Mouse (Mus musculus): ENCODE data around the gene 5730455P16Rik. TPM values are rescaled to one million over a fixed set of nuclear protein-coding genes. Genes with fewer than 3 reads are reported as not detected.
"Not testable (repeated sequence)": the region's sequence is repeated elsewhere in the genome, so short reads cannot be mapped to it uniquely, and the experiment has no call there.

Gene 5730455P16Rik
- polyA plus RNA-seq, 1 experiment from 2014 or later: 22.2 TPM

GRCm38 (mm10) chr11:80417085-80417484, 39.3 kb upstream of the 5730455P16Rik start:
- no peaks in the 10 kb centered on the region for H3K4me1 ChIP-seq (ENCODE audit: control insufficient read depth, insufficient read depth, low read length)
- no peak overlapping the region for H3K27ac ChIP-seq (ENCODE audit: low read length)
- 0 out of 2 replicates have a peak, but pooled peaks cover 6% of the 10 kb centered on the region for H3K9me3 ChIP-seq (ENCODE audit: control insufficient read depth, low read depth, low read length)
- no peaks in the 10 kb centered on the region for H3K27me3 ChIP-seq (ENCODE audit: control insufficient read depth, insufficient read depth, low read length)
- H3K36me3 ChIP-seq (ENCODE audit: control insufficient read depth, insufficient read depth, low read length): no peaks in the 10 kb centered on the region
- no peak overlapping the region for H3K4me2 ChIP-seq (replicated peaks; ENCODE audit: low read depth, low read length)
- whole genome bisulfite sequencing: 91% methylated on average over 5 of the region's 5 CpGs
- H3K9ac ChIP-seq (replicated peaks; ENCODE audit: low read depth, low read length): no peak overlapping the region
- no peak for ATAC-seq (ENCODE audit: insufficient number of reproducible peaks, insufficient read depth, low FRiP score, low read depth)
- H3K4me3 ChIP-seq (ENCODE audit: low read depth, low read length): no peak overlapping the region

GRCm38 (mm10) chr11:80410377-80410776, 32.5 kb upstream of the 5730455P16Rik start:
- Histone ChIP-seq H3K27ac (ENCODE audit: low read length) (no peak overlapping the region), H3K9ac (replicated peaks; ENCODE audit: low read depth, low read length) (no peak overlapping the region), H3K4me3 (ENCODE audit: low read depth, low read length) (no peak overlapping the region), H3K27me3 (ENCODE audit: control insufficient read depth, insufficient read depth, low read length) (no peaks in the 10 kb centered on the region), H3K4me1 (ENCODE audit: control insufficient read depth, insufficient read depth, low read length) (no peaks in the 10 kb centered on the region), H3K9me3 (ENCODE audit: control insufficient read depth, low read depth, low read length) (no peaks in the 10 kb centered on the region), H3K4me2 (replicated peaks; ENCODE audit: low read depth, low read length) (no peak overlapping the region), H3K36me3 (ENCODE audit: control insufficient read depth, insufficient read depth, low read length) (peaks cover 26% of the 10 kb centered on the region)
- no peak for ATAC-seq (ENCODE audit: insufficient number of reproducible peaks, insufficient read depth, low FRiP score, low read depth)
- 89% methylated on average over 2 of the region's 2 CpGs for WGBS

- peaks cover 39% of the 10 kb centered on the region for H3K36me3 ChIP-seq (ENCODE audit: control insufficient read depth, insufficient read depth, low read length)
- H3K4me3 ChIP-seq (ENCODE audit: low read depth, low read length); H3K9me3 ChIP-seq (ENCODE audit: control insufficient read depth, low read depth, low read length); H3K27me3 ChIP-seq (ENCODE audit: control insufficient read depth, insufficient read depth, low read length); H3K4me1 ChIP-seq (ENCODE audit: control insufficient read depth, insufficient read depth, low read length); H3K9ac ChIP-seq (replicated peaks; ENCODE audit: low read depth, low read length); H3K27ac ChIP-seq (ENCODE audit: low read length); H3K4me2 ChIP-seq (replicated peaks; ENCODE audit: low read depth, low read length); ATAC-seq (ENCODE audit: insufficient number of reproducible peaks, insufficient read depth, low FRiP score, low read depth): not testable (repeated sequence)
- 97% methylated on average over 6 of the region's 6 CpGs for WGBS
Observed at GRCm38 (mm10) chr11:80407878-80408277, 30.0 kb upstream of the 5730455P16Rik start.

DNA sequence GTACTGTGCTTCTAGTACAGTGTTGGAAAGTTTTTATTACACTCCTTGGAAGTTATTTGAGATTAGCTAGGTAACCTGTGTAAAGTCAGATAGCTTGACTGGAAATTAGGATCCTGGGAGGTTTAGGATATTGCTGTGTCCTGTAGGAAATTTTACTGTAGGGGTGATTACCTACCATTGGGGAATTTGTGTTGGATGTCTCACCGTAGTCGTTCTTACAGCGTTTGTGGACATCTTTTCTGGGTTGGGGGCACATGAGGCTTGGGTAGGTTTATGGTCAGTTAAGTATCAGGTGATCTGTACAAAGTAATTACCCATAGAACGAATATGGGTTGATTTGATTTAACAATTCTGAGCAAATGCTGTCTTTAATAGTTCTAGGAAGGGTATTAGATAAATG, 18.8 kb upstream of the 5730455P16Rik start:
- peaks cover 63% of the 10 kb centered on the region for H3K36me3 ChIP-seq (ENCODE audit: control insufficient read depth, insufficient read depth, low read length)
- WGBS: 87% methylated on average over 4 of the region's 4 CpGs
- H3K9me3 ChIP-seq (ENCODE audit: control insufficient read depth, low read depth, low read length): no peaks in the 10 kb centered on the region
- H3K4me2 ChIP-seq (replicated peaks; ENCODE audit: low read depth, low read length): no peak overlapping the region
- no peak overlapping the region for H3K4me3 ChIP-seq (ENCODE audit: low read depth, low read length)
- H3K27ac ChIP-seq (ENCODE audit: low read length): no peak overlapping the region
- no peaks in the 10 kb centered on the region for H3K27me3 ChIP-seq (ENCODE audit: control insufficient read depth, insufficient read depth, low read length)
- ATAC-seq (ENCODE audit: insufficient number of reproducible peaks, insufficient read depth, low FRiP score, low read depth): no peak
- no peak overlapping the region for H3K9ac ChIP-seq (replicated peaks; ENCODE audit: low read depth, low read length)
- no peaks in the 10 kb centered on the region for H3K4me1 ChIP-seq (ENCODE audit: control insufficient read depth, insufficient read depth, low read length)

- no peak overlapping the region for H3K27ac ChIP-seq (ENCODE audit: low read length)
- H3K4me2 ChIP-seq (replicated peaks; ENCODE audit: low read depth, low read length): no peak overlapping the region
- 88% methylated on average over 3 of the region's 3 CpGs for WGBS
- no peak overlapping the region for H3K4me3 ChIP-seq (ENCODE audit: low read depth, low read length)
- H3K9ac ChIP-seq (replicated peaks; ENCODE audit: low read depth, low read length): no peak overlapping the region
- H3K36me3 ChIP-seq (ENCODE audit: control insufficient read depth, insufficient read depth, low read length): peaks cover 66% of the 10 kb centered on the region
- no peaks in the 10 kb centered on the region for H3K27me3 ChIP-seq (ENCODE audit: control insufficient read depth, insufficient read depth, low read length)
- ATAC-seq (ENCODE audit: insufficient number of reproducible peaks, insufficient read depth, low FRiP score, low read depth): no peak
- no peaks in the 10 kb centered on the region for H3K9me3 ChIP-seq (ENCODE audit: control insufficient read depth, low read depth, low read length)
- no peaks in the 10 kb centered on the region for H3K4me1 ChIP-seq (ENCODE audit: control insufficient read depth, insufficient read depth, low read length)
Observed at GRCm38 (mm10) chr11:80395930-80396329, 18.1 kb upstream of the 5730455P16Rik start.

- 92% methylated on average over 2 of the region's 2 CpGs for WGBS
- no peak for ATAC-seq (ENCODE audit: insufficient number of reproducible peaks, insufficient read depth, low FRiP score, low read depth)
- H3K36me3 ChIP-seq (ENCODE audit: control insufficient read depth, insufficient read depth, low read length): peaks cover 83% of the 10 kb centered on the region
Observed at GRCm38 (mm10) chr11:80391407-80392120, 13.7 kb upstream of the 5730455P16Rik start.

GRCm38 (mm10) chr11:80389885-80390284, 12.1 kb upstream of the 5730455P16Rik start:
- Histone ChIP-seq H3K4me1 (ENCODE audit: control insufficient read depth, insufficient read depth, low read length) (peaks cover 8% of the 10 kb centered on the region; the same call in 1 of the 2 replicates), H3K4me3 (ENCODE audit: low read depth, low read length) (no peak overlapping the region), H3K4me2 (replicated peaks; ENCODE audit: low read depth, low read length) (no peak overlapping the region), H3K9ac (replicated peaks; ENCODE audit: low read depth, low read length) (no peak overlapping the region), H3K36me3 (ENCODE audit: control insufficient read depth, insufficient read depth, low read length) (peaks cover 70% of the 10 kb centered on the region), H3K27me3 (ENCODE audit: control insufficient read depth, insufficient read depth, low read length) (no peaks in the 10 kb centered on the region), H3K27ac (ENCODE audit: low read length) (no peak overlapping the region), H3K9me3 (ENCODE audit: control insufficient read depth, low read depth, low read length) (no peaks in the 10 kb centered on the region)
- WGBS: 87% methylated on average over 1 of the region's 1 CpGs
- no peak for ATAC-seq (ENCODE audit: insufficient number of reproducible peaks, insufficient read depth, low FRiP score, low read depth)

More at GRCm38 (mm10) chr11:80391407-80392120, 13.7 kb upstream of the 5730455P16Rik start:
- Histone ChIP-seq H3K27me3 (ENCODE audit: control insufficient read depth, insufficient read depth, low read length) (no peaks in the 10 kb centered on the region), H3K27ac (ENCODE audit: low read length) (no peak overlapping the region), H3K4me1 (ENCODE audit: control insufficient read depth, insufficient read depth, low read length) (no peaks in the 10 kb centered on the region), H3K4me2 (replicated peaks; ENCODE audit: low read depth, low read length) (no peak overlapping the region), H3K9ac (replicated peaks; ENCODE audit: low read depth, low read length) (no peak overlapping the region), H3K9me3 (ENCODE audit: control insufficient read depth, low read depth, low read length) (no peaks in the 10 kb centered on the region), H3K4me3 (ENCODE audit: low read depth, low read length) (no peak overlapping the region)

DNA sequence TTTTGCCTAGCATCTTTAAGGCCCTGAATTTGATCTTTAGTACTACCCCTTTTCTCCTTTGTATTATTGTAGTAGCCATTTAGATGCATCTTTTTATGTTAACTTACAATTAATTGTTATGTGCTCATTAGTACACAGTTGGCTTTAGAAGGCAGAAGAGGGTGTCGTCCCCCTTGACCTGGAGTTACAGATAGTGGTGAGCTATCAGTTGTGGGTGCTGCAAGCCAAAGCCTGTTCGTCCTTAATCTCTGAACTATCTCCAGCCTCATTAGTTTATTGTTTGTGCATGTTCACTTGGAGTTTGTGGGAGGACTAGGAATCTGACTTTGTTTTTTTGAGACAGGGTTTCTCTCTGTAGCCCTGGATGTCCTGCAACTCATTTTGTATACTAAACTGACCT, 9.0 kb upstream of the 5730455P16Rik start:
- Histone ChIP-seq H3K4me1 (ENCODE audit: control insufficient read depth, insufficient read depth, low read length) (peaks cover 15% of the 10 kb centered on the region; the same call in 1 of the 2 replicates), H3K27ac (ENCODE audit: low read length) (no peak overlapping the region), H3K9me3 (ENCODE audit: control insufficient read depth, low read depth, low read length) (no peaks in the 10 kb centered on the region), H3K36me3 (ENCODE audit: control insufficient read depth, insufficient read depth, low read length) (peaks cover 49% of the 10 kb centered on the region), H3K9ac (replicated peaks; ENCODE audit: low read depth, low read length) (no peak overlapping the region), H3K4me2 (replicated peaks; ENCODE audit: low read depth, low read length) (no peak overlapping the region), H3K4me3 (ENCODE audit: low read depth, low read length) (no peak overlapping the region), H3K27me3 (ENCODE audit: control insufficient read depth, insufficient read depth, low read length) (no peaks in the 10 kb centered on the region)
- no peak for ATAC-seq (ENCODE audit: insufficient number of reproducible peaks, insufficient read depth, low FRiP score, low read depth)
- 65% methylated on average over 2 of the region's 2 CpGs for WGBS

DNA sequence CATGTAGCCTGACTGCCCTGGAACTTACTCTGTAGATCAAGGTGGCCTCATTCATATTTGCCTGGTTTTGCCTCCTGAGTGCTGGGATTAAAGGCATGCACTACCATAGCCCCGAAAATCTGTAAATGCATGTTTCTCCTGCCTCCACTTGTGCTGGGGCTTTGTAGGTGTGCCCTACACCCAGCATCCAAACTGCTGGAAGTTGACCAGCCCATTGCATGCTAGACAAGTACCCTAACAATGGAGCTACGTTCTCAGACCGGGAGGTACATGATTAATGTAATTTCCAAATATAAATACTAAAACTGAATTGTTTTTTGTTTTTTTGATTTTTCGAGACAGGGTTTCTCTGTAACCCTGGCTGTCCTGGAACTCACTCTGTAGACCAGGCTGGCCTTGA, 7.2 kb upstream of the 5730455P16Rik start:
- H3K9ac ChIP-seq (replicated peaks; ENCODE audit: low read depth, low read length): 0 out of 2 replicates have a peak overlapping the region, but pooled peaks have one; percentile 97
- no peaks in the 10 kb centered on the region for H3K27me3 ChIP-seq (ENCODE audit: control insufficient read depth, insufficient read depth, low read length)
- H3K4me3 ChIP-seq (ENCODE audit: low read depth, low read length): peak overlapping the region; percentile 70
- no peak for ATAC-seq (ENCODE audit: insufficient number of reproducible peaks, insufficient read depth, low FRiP score, low read depth)
- H3K4me2 ChIP-seq (replicated peaks; ENCODE audit: low read depth, low read length): peak overlapping the region; percentile 73
- H3K4me1 ChIP-seq (ENCODE audit: control insufficient read depth, insufficient read depth, low read length): peaks cover 15% of the 10 kb centered on the region; the same call in 1 of the 2 replicates
- 33% methylated on average over 4 of the region's 4 CpGs for WGBS
- H3K9me3 ChIP-seq (ENCODE audit: control insufficient read depth, low read depth, low read length): no peaks in the 10 kb centered on the region
- no peak overlapping the region for H3K27ac ChIP-seq (ENCODE audit: low read length)
- peaks cover 35% of the 10 kb centered on the region for H3K36me3 ChIP-seq (ENCODE audit: control insufficient read depth, insufficient read depth, low read length)

All from stomach, embryonic 14.5 days (tissue).